Mouse (Mus musculus): ENCODE results near the gene Ctse.

Ctse gene

DNA sequence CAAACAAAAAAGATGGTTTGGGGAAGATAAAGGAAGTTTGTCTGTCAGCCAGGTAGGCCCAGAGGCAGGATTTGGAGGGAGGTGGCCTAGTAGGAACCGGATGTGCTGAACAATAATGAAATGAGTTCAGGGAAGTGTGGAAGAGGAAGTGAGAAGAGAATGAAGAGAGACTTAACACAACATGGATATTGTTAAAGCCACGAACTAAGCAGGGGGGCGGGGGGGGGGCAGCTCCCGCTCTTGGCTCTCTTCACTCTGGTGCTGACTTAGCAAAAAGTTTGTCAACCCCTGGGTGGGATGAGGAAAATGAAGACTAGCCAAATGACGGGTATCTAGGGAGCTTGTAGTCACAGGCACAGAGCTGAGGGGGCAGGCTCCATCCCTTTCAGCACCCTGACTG is 62.3 kb downstream of the Ctse start:
- DNase-seq (ENCODE audit: low spot score): no peak

GRCm38 (mm10) chr1:131701391-131701790 is 63.3 kb downstream of the Ctse start:
- DNase-seq (ENCODE audit: low spot score): no peak

DNA sequence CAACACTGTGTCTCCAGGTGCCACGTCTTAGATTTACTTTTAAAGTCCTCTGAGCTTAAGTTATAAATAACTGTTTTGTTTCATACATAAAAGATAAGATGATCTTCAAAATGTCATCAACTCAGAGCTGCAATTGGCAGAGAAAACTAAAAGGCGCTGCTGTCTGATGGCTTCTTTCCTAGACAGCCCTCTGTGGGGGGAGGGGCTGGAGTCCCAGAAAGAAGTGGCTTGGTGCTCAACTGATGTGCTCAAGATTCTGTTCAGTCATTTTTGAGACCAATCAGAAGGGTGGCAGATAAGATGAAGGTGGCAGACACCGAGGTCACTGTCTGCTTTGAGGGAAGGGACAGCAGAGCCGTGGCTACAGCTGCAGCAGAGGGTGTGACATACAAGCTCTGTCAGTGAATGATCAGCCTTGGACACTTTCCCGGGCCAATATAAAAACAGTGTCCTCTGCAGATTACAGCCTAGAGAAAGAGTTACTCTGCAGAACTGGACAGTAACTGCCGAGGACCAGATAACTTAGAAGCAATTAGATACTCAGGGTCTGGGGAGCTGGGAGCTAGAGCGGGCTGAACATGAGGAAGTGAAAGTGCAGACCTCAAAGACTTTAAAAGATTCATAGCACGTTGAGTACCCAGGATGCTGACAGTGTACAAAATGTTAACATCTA is 64.1 kb downstream of the Ctse start:
- no peak for DNase-seq (ENCODE audit: low spot score)

DNA sequence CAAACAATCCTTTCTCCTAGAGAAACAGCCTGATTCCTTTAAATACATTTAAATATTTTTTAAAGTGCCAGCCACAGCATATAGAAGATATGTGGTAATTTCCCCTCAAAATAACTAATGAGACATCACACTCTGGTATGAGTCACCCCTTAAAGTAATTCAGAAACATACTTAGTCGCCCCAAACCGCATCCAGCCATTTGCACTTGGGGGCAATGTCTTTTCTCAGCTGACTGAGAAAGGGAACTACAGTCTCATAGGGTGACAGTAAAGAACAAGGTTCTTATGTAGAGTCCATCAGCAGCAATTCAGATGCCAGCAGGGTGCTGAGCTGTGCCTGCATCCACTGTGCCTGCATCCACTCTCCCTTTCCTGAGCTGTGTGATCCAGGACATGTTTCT is 65.4 kb downstream of the Ctse start:
- no peak for DNase-seq (ENCODE audit: low spot score)

DNA sequence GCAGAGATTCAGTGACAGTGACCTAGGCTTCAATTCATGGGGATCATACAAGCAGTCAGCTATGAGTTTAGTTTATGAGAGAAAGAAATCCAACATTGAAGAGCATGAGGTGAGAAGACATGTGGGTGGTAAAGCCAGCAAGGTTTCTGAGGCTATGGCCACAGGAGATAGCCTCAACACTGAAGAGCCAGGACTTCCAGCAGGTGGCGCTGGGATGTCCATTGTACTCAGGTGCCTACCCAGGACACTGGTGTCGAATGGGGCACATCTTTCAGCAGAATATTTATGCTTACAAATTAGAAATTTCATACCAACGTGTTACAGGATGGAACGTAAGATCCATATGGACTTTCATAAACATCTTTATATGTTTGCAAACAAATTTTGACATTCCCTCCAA is 70.2 kb downstream of the Ctse start:
- peak; percentile 54 for DNase-seq (ENCODE audit: low spot score)

GRCm38 (mm10) chr1:131711518-131711917 is 73.4 kb downstream of the Ctse start:
- DNase-seq (ENCODE audit: low spot score): no peak

DNA sequence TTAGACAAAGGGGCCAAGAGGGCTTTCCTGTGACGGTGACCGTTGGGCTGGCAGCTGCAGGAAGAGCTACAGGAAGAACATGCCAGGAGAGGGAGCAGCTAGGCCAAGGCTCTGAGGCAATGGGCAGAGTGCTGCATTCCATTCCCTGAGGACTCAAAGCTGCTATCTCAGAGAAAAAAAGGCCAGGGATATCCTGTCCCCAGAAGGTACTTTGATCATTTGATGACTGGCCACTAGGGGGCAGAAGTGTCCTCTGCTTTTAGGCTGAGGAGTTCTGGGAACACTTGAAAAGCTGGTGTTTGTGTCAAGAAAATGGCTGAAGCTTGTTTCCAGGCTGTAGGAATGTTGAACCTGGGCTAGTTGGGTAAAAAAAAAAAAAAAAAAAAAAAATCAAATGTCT is 74.3 kb downstream of the Ctse start:
- peak; percentile 83 for DNase-seq (ENCODE audit: low spot score)

DNA sequence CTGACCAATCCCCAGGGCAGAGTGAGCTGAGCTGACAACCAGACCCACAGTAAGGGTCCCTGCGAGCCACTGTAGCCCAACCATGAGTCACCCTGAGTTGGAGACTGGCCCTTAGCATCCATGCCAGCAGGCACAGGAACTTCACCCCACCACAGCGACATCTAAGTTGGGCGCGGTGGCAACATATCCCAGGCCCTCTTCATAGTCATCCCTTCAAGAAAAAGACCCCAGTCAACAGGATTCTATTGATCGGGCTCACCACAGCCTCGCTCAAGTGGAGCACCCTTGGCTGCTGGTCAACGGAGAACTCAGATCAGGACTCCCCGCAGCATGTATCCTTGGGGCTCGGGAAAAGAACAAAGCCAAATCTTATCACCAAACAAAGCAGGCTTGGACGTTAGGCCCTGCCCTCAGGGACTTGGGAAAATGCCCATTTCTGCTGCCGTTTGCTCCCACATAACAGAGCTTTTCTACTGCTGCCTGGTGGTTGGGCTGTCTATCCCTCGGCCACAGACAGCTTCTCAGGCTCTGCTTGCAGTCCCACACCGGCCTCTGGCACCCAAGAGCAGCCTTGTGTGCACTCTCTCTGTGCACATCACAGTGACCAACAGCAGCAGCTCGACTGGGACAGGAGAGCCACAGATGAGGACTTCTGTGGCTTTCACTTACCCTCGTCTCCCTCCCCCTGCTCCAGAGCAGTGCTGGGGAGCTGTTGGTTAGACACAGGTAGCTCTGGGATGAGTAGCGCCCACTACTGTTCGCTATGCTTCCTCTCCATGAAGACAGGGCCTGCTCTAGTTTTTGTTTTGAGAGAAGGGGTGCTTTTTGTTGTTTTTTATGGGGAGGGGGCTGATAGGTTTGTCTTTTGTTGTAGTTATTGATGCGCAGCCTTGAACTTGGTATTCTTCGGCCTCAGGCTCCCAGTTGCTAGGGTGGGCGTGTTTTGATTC is 76.6 kb downstream of the Ctse start:
- no peak for DNase-seq (ENCODE audit: low spot score)

- no peak for DNase-seq (ENCODE audit: low spot score)
Observed at GRCm38 (mm10) chr1:131718952-131719694, 81.0 kb downstream of the Ctse start.

GRCm38 (mm10) chr1:131721989-131722388 is 83.9 kb downstream of the Ctse start:
- DNase-seq (ENCODE audit: low spot score): no peak

- DNase-seq (ENCODE audit: low spot score): no peak
Observed at GRCm38 (mm10) chr1:131723549-131723948, 85.4 kb downstream of the Ctse start.

Data from urinary bladder, postnatal 25 days (tissue).